Mouse (Mus musculus) liver, embryonic 16.5 days (tissue): ENCODE data around the gene Stxbp3. TPM values are rescaled to one million over a fixed set of nuclear protein-coding genes. Genes with fewer than 3 reads are reported as not detected.
A peak's percentile ranks its signal among the peaks of the same experiment; 100 is the strongest.
"Not testable (repeated sequence)": the region's sequence is repeated elsewhere in the genome, so short reads cannot be mapped to it uniquely, and the experiment has no call there.

Experiments used
- ATAC-seq: fragments of 200-750 bp; cut with Nextera tagmentation; 2 replicates; pipeline ENCODE4 v1.8.0; 2017; ENCODE audit warnings: low read depth, mild to moderate bottlenecking, moderate number of reproducible peaks, moderate library complexity
- H3K27ac ChIP-seq: fragments of 300-500 bp; sonication (generic); 2 replicates; pipeline ENCODE4 v1.5.1; 2014; ENCODE audit warnings: mild to moderate bottlenecking, low read length
- H3K27me3 ChIP-seq: fragments of 300-500 bp; sonication (generic); 2 replicates; pipeline ENCODE4 v1.6.1; 2014; ENCODE audit warnings: low read depth, low read length, mixed read lengths; ENCODE audit not compliant: control insufficient read depth, insufficient read depth
- H3K36me3 ChIP-seq: fragments of 300-500 bp; sonication (generic); 2 replicates; pipeline ENCODE4 v1.6.1; 2014; ENCODE audit warnings: mild to moderate bottlenecking; ENCODE audit not compliant: control insufficient read depth, insufficient read depth
- H3K4me1 ChIP-seq: fragments of 300-500 bp; sonication (generic); 2 replicates; pipeline ENCODE4 v1.6.1; 2014; ENCODE audit warnings: low read depth, low read length, mixed read lengths; ENCODE audit not compliant: control insufficient read depth
- H3K4me2 ChIP-seq: fragments of 300-500 bp; sonication (generic); 2 replicates; pipeline ENCODE4 v1.6.1; 2014; ENCODE audit warnings: low read depth, low read length, mixed read lengths
- H3K4me3 ChIP-seq: fragments of 300-500 bp; sonication (generic); 2 replicates; pipeline ENCODE4 v1.5.1; 2014; ENCODE audit warnings: low read depth, mild to moderate bottlenecking, low read length
- H3K9ac ChIP-seq: fragments of 300-500 bp; sonication (generic); 2 replicates; pipeline ENCODE4 v1.6.1; 2014; ENCODE audit warnings: low read depth, low read length
- H3K9me3 ChIP-seq: fragments of 300-500 bp; sonication (generic); replicated peaks from 2 replicates; pipeline ENCODE4 v1.6.1; 2016; ENCODE audit warnings: low read length; ENCODE audit not compliant: control insufficient read depth
- WGBS: fragments of 180-500 bp; shearing (Covaris S2); extraction: QIAGEN DNeasy Blood & Tissue Kit; methylation state at CpG from one replicate; pipeline ENCODE4 v1.1.7; 2014; ENCODE audit not compliant: insufficient replicate concordance; 5-methylcytosine and 5-hydroxymethylcytosine counted together
- polyA plus RNA-seq: library from polyadenylated mRNA; unstranded; fragments of >200 nt; fragmentation: Nextera tagmentation; extraction: Ambion mirVana; gene quantifications from 2 replicates; pipeline ENCODE4 v1.2.1, GENCODE M21; 2015

Stxbp3 gene
- polyA plus RNA-seq, 1 experiment from 2014 or later = 17.6 TPM

GRCm38 (mm10) chr3:108880544-108881507 lies 40.5 kb upstream of the Stxbp3 start:
- Histone ChIP-seq H3K9me3 (no peaks in the 10 kb centered on the region), H3K36me3 (no peaks in the 10 kb centered on the region), H3K9ac (no peak overlapping the region), H3K27ac (0 out of 2 replicates have a peak overlapping the region, but pooled peaks have one; percentile 36), H3K27me3 (no peaks in the 10 kb centered on the region), H3K4me1 (peaks cover 3% of the 10 kb centered on the region; the same call in 1 of the 2 replicates), H3K4me2 (0 out of 2 replicates have a peak overlapping the region, but pooled peaks have one; percentile 27), H3K4me3 (peak overlapping the region; percentile 18; the same call in 1 of the 2 replicates)
- no peak for ATAC-seq
- WGBS = 49% methylated on average over 28 of the region's 28 CpGs

GRCm38 (mm10) chr3:108879836-108880435 lies 39.6 kb upstream of the Stxbp3 start:
- Histone ChIP-seq H3K9me3 (no peaks in the 10 kb centered on the region), H3K4me2 (no peak overlapping the region), H3K27ac (no peak overlapping the region), H3K36me3 (no peaks in the 10 kb centered on the region), H3K9ac (no peak overlapping the region), H3K4me3 (no peak overlapping the region), H3K4me1 (peaks cover 3% of the 10 kb centered on the region; the same call in 1 of the 2 replicates), H3K27me3 (no peaks in the 10 kb centered on the region)
- 28% methylated on average over 5 of the region's 5 CpGs for WGBS
- ATAC-seq = no peak

- no peak overlapping the region for H3K4me3 ChIP-seq
- H3K27ac ChIP-seq = no peak overlapping the region
- H3K27me3 ChIP-seq = no peaks in the 10 kb centered on the region
- H3K9ac ChIP-seq = no peak overlapping the region
- H3K4me2 ChIP-seq = no peak overlapping the region
- H3K36me3 ChIP-seq = no peaks in the 10 kb centered on the region
- no peaks in the 10 kb centered on the region for H3K4me1 ChIP-seq
- no peaks in the 10 kb centered on the region for H3K9me3 ChIP-seq
- ATAC-seq = no peak
- WGBS = 79% methylated on average over 2 of the region's 2 CpGs
Observed at GRCm38 (mm10) chr3:108879129-108879528, 38.8 kb upstream of the Stxbp3 start.

GRCm38 (mm10) chr3:108870631-108871030 lies 30.3 kb upstream of the Stxbp3 start:
- no peak for ATAC-seq
- 69% methylated on average over 6 of the region's 6 CpGs for WGBS
- Histone ChIP-seq H3K9ac (no peak overlapping the region), H3K4me3 (no peak overlapping the region), H3K4me1 (no peaks in the 10 kb centered on the region), H3K36me3 (no peaks in the 10 kb centered on the region), H3K27ac (no peak overlapping the region), H3K27me3 (no peaks in the 10 kb centered on the region), H3K9me3 (no peaks in the 10 kb centered on the region), H3K4me2 (no peak overlapping the region)

- no peak for ATAC-seq
- Histone ChIP-seq H3K27ac (no peak overlapping the region), H3K4me3 (no peak overlapping the region), H3K27me3 (no peaks in the 10 kb centered on the region), H3K9ac (no peak overlapping the region), H3K4me1 (no peaks in the 10 kb centered on the region), H3K4me2 (no peak overlapping the region), H3K36me3 (no peaks in the 10 kb centered on the region), H3K9me3 (no peaks in the 10 kb centered on the region)
- WGBS = 68% methylated on average over 3 of the region's 3 CpGs
Observed at GRCm38 (mm10) chr3:108867449-108867848, 27.1 kb upstream of the Stxbp3 start.

GRCm38 (mm10) chr3:108865676-108866075 lies 25.4 kb upstream of the Stxbp3 start:
- WGBS = 68% methylated on average over 3 of the region's 3 CpGs
- no peaks in the 10 kb centered on the region for H3K4me1 ChIP-seq
- H3K9ac ChIP-seq = no peak overlapping the region
- no peak overlapping the region for H3K4me2 ChIP-seq
- no peaks in the 10 kb centered on the region for H3K36me3 ChIP-seq
- no peak overlapping the region for H3K4me3 ChIP-seq
- H3K9me3 ChIP-seq = no peaks in the 10 kb centered on the region
- no peak for ATAC-seq
- H3K27me3 ChIP-seq = no peaks in the 10 kb centered on the region
- no peak overlapping the region for H3K27ac ChIP-seq

- Histone ChIP-seq H3K9ac (no peak overlapping the region), H3K4me2 (no peak overlapping the region), H3K4me3 (no peak overlapping the region), H3K27ac (no peak overlapping the region), H3K4me1 (no peaks in the 10 kb centered on the region), H3K9me3 (no peaks in the 10 kb centered on the region), H3K27me3 (no peaks in the 10 kb centered on the region), H3K36me3 (no peaks in the 10 kb centered on the region)
- no peak for ATAC-seq
- WGBS = 27% methylated on average over 3 of the region's 3 CpGs
Observed at GRCm38 (mm10) chr3:108865129-108865528, 24.8 kb upstream of the Stxbp3 start.

GRCm38 (mm10) chr3:108863091-108863490 lies 22.8 kb upstream of the Stxbp3 start:
- no peaks in the 10 kb centered on the region for H3K4me1 ChIP-seq
- ATAC-seq = no peak
- WGBS = 73% methylated on average over 10 of the region's 10 CpGs
- H3K27me3 ChIP-seq = no peaks in the 10 kb centered on the region
- no peak overlapping the region for H3K4me3 ChIP-seq
- H3K4me2 ChIP-seq = no peak overlapping the region
- no peaks in the 10 kb centered on the region for H3K36me3 ChIP-seq
- H3K9ac ChIP-seq = no peak overlapping the region
- H3K9me3 ChIP-seq = no peaks in the 10 kb centered on the region
- H3K27ac ChIP-seq = no peak overlapping the region

- 72% methylated on average over 4 of the region's 4 CpGs for WGBS
- not testable (repeated sequence) for H3K9me3 ChIP-seq, H3K27me3 ChIP-seq, H3K4me1 ChIP-seq, H3K36me3 ChIP-seq, H3K9ac ChIP-seq, H3K4me2 ChIP-seq, H3K27ac ChIP-seq, H3K4me3 ChIP-seq, ATAC-seq
Observed at GRCm38 (mm10) chr3:108862282-108862681, 22.0 kb upstream of the Stxbp3 start.
